ENCODE assay signal across 8 mouse cellular contexts in genomic region chr16:17802456-17802838, GRCm38 (mm10). TPM values are rescaled to one million over a fixed set of nuclear protein-coding genes. Genes with fewer than 3 reads are reported as not detected.
DNase-seq lines count a peak whose midpoint lies in the region; ATAC-seq and TF ChIP-seq lines count a peak whose summit lies in the region.

No protein-coding gene starts in this region.

- peak overlapping the region; percentile 56 for H3K4me2 ChIP-seq in lung, embryonic 15.5 days
- peak overlapping the region; percentile 60 for H3K4me2 ChIP-seq in limb, embryonic 12.5 days

- no peak for ATAC-seq in lung, embryonic 15.5 days (ENCODE audit: borderline replicate concordance, extremely low read depth, low FRiP score, low TSS enrichment)
- ATAC-seq in limb, embryonic 12.5 days (ENCODE audit: insufficient number of reproducible peaks, insufficient read depth, low FRiP score, low TSS enrichment, low read depth), result no peak
- ATAC-seq in monocyte, adult 5-6 weeks (replicated peaks; ENCODE audit: insufficient number of reproducible peaks, low FRiP score, low TSS enrichment, poor library complexity, severe bottlenecking), result no peak

- peak overlapping the region; percentile 27 for H3K4me3 ChIP-seq in lung, embryonic 15.5 days
- peak overlapping the region; percentile 32 for H3K4me3 ChIP-seq in limb, embryonic 12.5 days (replicated peaks)
- H3K4me3 ChIP-seq in small intestine, adult 2 months (ENCODE audit: low read depth, low read length), result peak overlapping the region; percentile 62

- H3K9me3 ChIP-seq in lung, embryonic 15.5 days, result no peaks in the 10 kb centered on the region
- H3K9me3 ChIP-seq in limb, embryonic 12.5 days, result no peaks in the 10 kb centered on the region

- no peak for TF ChIP-seq POLR2A in small intestine, adult 2 months (IDR thresholded peaks at IDR 0.05; ENCODE audit: low read depth, low read length)

- H3K9ac ChIP-seq in lung, embryonic 15.5 days, result peak overlapping the region; percentile 18
- H3K9ac ChIP-seq in limb, embryonic 12.5 days (replicated peaks), result peak overlapping the region; percentile 52; the same call in 1 of the 2 replicates

- H3K27me3 ChIP-seq in lung, embryonic 15.5 days, result peaks cover 73% of the 10 kb centered on the region
- peaks cover 78% of the 10 kb centered on the region for H3K27me3 ChIP-seq in limb, embryonic 12.5 days
- peaks cover 83% of the 10 kb centered on the region for H3K27me3 ChIP-seq in small intestine, adult 2 months (ENCODE audit: control insufficient read depth, insufficient read depth, low read length)

- H3K27ac ChIP-seq in lung, embryonic 15.5 days, result no peak overlapping the region
- no peak overlapping the region for H3K27ac ChIP-seq in limb, embryonic 12.5 days
- no peak overlapping the region for H3K27ac ChIP-seq in small intestine, adult 2 months (ENCODE audit: insufficient read depth, low read depth, low read length)

- H3K36me3 ChIP-seq in lung, embryonic 15.5 days, result peaks cover 6% of the 10 kb centered on the region; the same call in 1 of the 2 replicates
- H3K36me3 ChIP-seq in limb, embryonic 12.5 days, result peaks cover 49% of the 10 kb centered on the region
- H3K36me3 ChIP-seq in small intestine, adult 2 months (ENCODE audit: control insufficient read depth, insufficient read depth, low read length), result no peaks in the 10 kb centered on the region

- peak; percentile 16 to 17 for DNase-seq in cerebellum, adult 18-20 months
- DNase-seq in cerebellum, adult 11 months, result no peak
- DNase-seq in lung, postnatal 10 days, result no peak
- DNase-seq in spleen, postnatal 36 days (ENCODE audit: low spot score in 2 of 2), result no peak

- 34% methylated on average over 18 of the region's 18 CpGs for WGBS in lung, embryonic 15.5 days
- 7% methylated on average over 18 of the region's 18 CpGs for WGBS in limb, embryonic 12.5 days
- WGBS in small intestine, adult 2 months, result 15% methylated on average over 18 of the region's 18 CpGs

- no peak for TF ChIP-seq CTCF in small intestine, adult 2 months (IDR thresholded peaks at IDR 0.05; ENCODE audit: extremely low read depth, insufficient read length, insufficient replicate concordance, low read depth, low read length)

- H3K4me1 ChIP-seq in lung, embryonic 15.5 days, result peaks cover 87% of the 10 kb centered on the region
- peaks cover 91% of the 10 kb centered on the region for H3K4me1 ChIP-seq in limb, embryonic 12.5 days (replicated peaks)
- H3K4me1 ChIP-seq in small intestine, adult 2 months (ENCODE audit: control insufficient read depth, insufficient read depth, insufficient read length, low read length), result peaks cover 32% of the 10 kb centered on the region

RNA-seq across cellular contexts. Expression of gene Scarf2, which starts 5.4 kb away (rescaled TPM):
- polyA plus RNA-seq in lung, embryonic 15.5 days (2015; fragmentation: Nextera tagmentation; extraction: Ambion mirVana), result 20.5 and 23.9 TPM in 2 replicates
- 41.0 and 46.3 TPM in 2 replicates for polyA plus RNA-seq in limb, embryonic 12.5 days (2016; fragmentation: Nextera tagmentation; extraction: Ambion mirVana)
- polyA plus RNA-seq in small intestine, adult 2 months (2012; rRNA removed), result 27.7 and 33.2 TPM in 2 replicates
- 0.19 to 0.21 TPM in 2 of 3 replicates, not detected in the other for total RNA-seq in monocyte, adult 5-6 weeks (2017)

RNA-seq across cellular contexts. Expression of gene B830017H08Rik, which starts 30.5 kb away (rescaled TPM):
- 0.09 TPM in 1 of 2 replicates, not detected in the other for polyA plus RNA-seq in lung, embryonic 15.5 days (2015; fragmentation: Nextera tagmentation; extraction: Ambion mirVana)
- 0.27 and 0.56 TPM in 2 replicates for polyA plus RNA-seq in limb, embryonic 12.5 days (2016; fragmentation: Nextera tagmentation; extraction: Ambion mirVana)
- not detected in 2 replicates for polyA plus RNA-seq in small intestine, adult 2 months (2012; rRNA removed)
- not detected in 3 replicates for total RNA-seq in monocyte, adult 5-6 weeks (2017)

RNA-seq across cellular contexts. Expression of gene Car15, which starts 35.7 kb away (rescaled TPM):
- polyA plus RNA-seq in lung, embryonic 15.5 days (2015; fragmentation: Nextera tagmentation; extraction: Ambion mirVana), result 1.8 and 3.3 TPM in 2 replicates
- polyA plus RNA-seq in limb, embryonic 12.5 days (2016; fragmentation: Nextera tagmentation; extraction: Ambion mirVana), result 2.9 and 3.6 TPM in 2 replicates
- 4.1 and 13.0 TPM in 2 replicates for polyA plus RNA-seq in small intestine, adult 2 months (2012; rRNA removed)
- 0.43 to 7.7 TPM (median 6.5 TPM) in 3 replicates for total RNA-seq in monocyte, adult 5-6 weeks (2017)

RNA-seq across cellular contexts. Expression of gene Klhl22, which starts 43.0 kb away (rescaled TPM):
- polyA plus RNA-seq in lung, embryonic 15.5 days (2015; fragmentation: Nextera tagmentation; extraction: Ambion mirVana), result 61.2 and 66.0 TPM in 2 replicates
- polyA plus RNA-seq in limb, embryonic 12.5 days (2016; fragmentation: Nextera tagmentation; extraction: Ambion mirVana), result 87.7 and 88.5 TPM in 2 replicates
- polyA plus RNA-seq in small intestine, adult 2 months (2012; rRNA removed), result 34.8 and 60.9 TPM in 2 replicates
- total RNA-seq in monocyte, adult 5-6 weeks (2017), result 5.0 to 8.2 TPM (median 6.7 TPM) in 3 replicates

Comparison
In these comparisons a context has a peak if more than half of its experiments do, and no peak if none do; other contexts are left out.
1. DNase-seq: peak in cerebellum, adult 18-20 months (2 of 2); none in cerebellum, adult 11 months (single experiment), lung, postnatal 10 days (single experiment) and spleen, postnatal 36 days (0 of 2).
2. Peak in every context shown above with its lines, with median percentiles within 50 percentile points of each other: H3K4me3 ChIP-seq.